Mouse (Mus musculus) left cerebral cortex, adult 18-20 months (tissue): ENCODE data around the gene Usp42. TPM values are rescaled to one million over a fixed set of nuclear protein-coding genes. Genes with fewer than 3 reads are reported as not detected.

Experiments used
- total RNA-seq, 2 experiments: library from RNA; stranded (reverse); gene quantifications; 2 replicates each; pipeline ENCODE4 v1.2.3; 2021

Gene Usp42
- total RNA-seq, 2 experiments from 2014 or later = 21.3 to 23.8 TPM

Other genes with a start within 250 kb of the Usp42 start
- gene Rac1, start 204.2 kb downstream of the Usp42 start, total RNA-seq = 100 to 1,000 TPM; 358 to 380 TPM
- 10 to 100 TPM; 31.2 to 34.7 TPM for gene Cyth3, start 109.8 kb downstream of the Usp42 start, total RNA-seq
- gene Eif2ak1, start 85.5 kb upstream of the Usp42 start, total RNA-seq = 10 to 100 TPM; 43.8 to 45.4 TPM
- gene Ankrd61, start 165.4 kb upstream of the Usp42 start, total RNA-seq = not detected
- gene Aimp2, start 177.6 kb upstream of the Usp42 start, total RNA-seq = 10 to 100 TPM; 33.9 to 37.8 TPM
- gene Pms2, start 177.7 kb upstream of the Usp42 start, total RNA-seq = 10 to 100 TPM; 16.6 to 19.0 TPM
- gene Gm42421, start 195.9 kb upstream of the Usp42 start, total RNA-seq = 1 to 10 TPM; 1.5 to 2.0 TPM
- 1 to 10 TPM; 3.7 to 3.9 TPM for gene Rsph10b, start 200.8 kb upstream of the Usp42 start, total RNA-seq